Mouse (Mus musculus) liver, embryonic 14.5 days (tissue): ENCODE measurements at regions not wholly inside any gene's neighbourhood (a gene's known extent, or its start where the extent isn't known, plus 50 kb on each side); places are given as distances from the start of the nearest gene placed in this dataset.

Experiments used
- CTCF ChIP-seq: IDR thresholded peaks from 2 replicates; pipeline ENCODE4 v1.5.1; 2016; ENCODE audit warnings: antibody characterized with exemption, low read depth, control low read depth
- EP300 ChIP-seq: IDR thresholded peaks from 2 replicates; pipeline ENCODE4 v1.6.1; 2016; ENCODE audit warnings: antibody characterized with exemption, low read depth

- TF ChIP-seq EP300 (no peak), CTCF (no peak)
Observed at GRCm38 (mm10) chr8:115539600-115539999, 168.0 kb downstream of the Maf start.
